Mouse (Mus musculus): ENCODE data around the gene Vegfd.

DNA sequence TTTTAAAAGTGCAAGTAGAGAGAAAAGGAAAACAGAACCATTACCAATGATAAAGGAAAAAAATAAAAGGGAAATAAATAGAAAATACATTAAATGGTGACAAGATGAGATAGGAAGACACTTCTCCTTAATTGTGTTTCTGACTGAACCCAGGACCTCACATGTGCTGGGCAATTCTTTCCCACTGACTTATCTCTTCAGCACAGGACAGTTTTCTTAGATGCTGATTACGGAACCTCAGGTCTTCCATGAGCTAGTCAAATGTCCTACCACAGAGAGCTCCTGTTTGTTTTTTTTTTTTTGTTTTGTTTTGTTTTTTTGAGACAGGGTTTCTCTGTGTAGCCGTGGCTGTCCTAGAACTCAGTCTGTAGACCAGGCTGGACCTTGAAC, 74.5 kb downstream of the Vegfd start:
- TF ChIP-seq CTCF (IDR thresholded peaks at IDR 0.05; ENCODE audit: extremely low read depth, insufficient read depth, insufficient read length, insufficient replicate concordance), result no peak
- TF ChIP-seq POLR2A (IDR thresholded peaks at IDR 0.05; ENCODE audit: low read depth, low read length), result no peak

Data from spleen, adult 2 months (tissue).